Mouse (Mus musculus) liver, postnatal 0 days (tissue): ENCODE results near the gene Trim9. TPM values are rescaled to one million over a fixed set of nuclear protein-coding genes. Genes with fewer than 3 reads are reported as not detected.
A peak's percentile ranks its signal among the peaks of the same experiment; 100 is the strongest.

ENCODE experiments used
- ATAC-seq: fragments of 200-750 bp; cut with Nextera tagmentation; 2 replicates; pipeline ENCODE4 v1.8.0; 2017; ENCODE audit warnings: mild to moderate bottlenecking, moderate library complexity
- DNase-seq: peaks from one replicate; pipeline ENCODE4 v3.0.0-alpha.2; 2016
- H3K27ac ChIP-seq: fragments of 300-500 bp; sonication (generic); 2 replicates; pipeline ENCODE4 v1.5.1; 2014; ENCODE audit warnings: antibody characterized with exemption, moderate library complexity, mild to moderate bottlenecking, low read depth
- H3K27me3 ChIP-seq: fragments of 300-500 bp; sonication (generic); 2 replicates; pipeline ENCODE4 v1.6.1; 2014; ENCODE audit warnings: low read length, control low read depth, mixed read lengths; ENCODE audit not compliant: insufficient read depth
- H3K36me3 ChIP-seq: fragments of 300-500 bp; sonication (generic); replicated peaks from 2 replicates; pipeline ENCODE4 v1.6.1; 2014; ENCODE audit warnings: mild to moderate bottlenecking, control low read depth, low read length, moderate library complexity, mixed read lengths; ENCODE audit not compliant: insufficient read depth
- H3K4me1 ChIP-seq: fragments of 300-500 bp; sonication (generic); 2 replicates; pipeline ENCODE4 v1.6.1; 2014; ENCODE audit warnings: antibody characterized with exemption, mild to moderate bottlenecking, control low read depth; ENCODE audit not compliant: insufficient read depth
- H3K4me2 ChIP-seq: fragments of 300-500 bp; sonication (generic); 2 replicates; pipeline ENCODE4 v1.6.1; 2014; ENCODE audit warnings: low read depth, mild to moderate bottlenecking, low read length, moderate library complexity, mixed read lengths
- H3K4me3 ChIP-seq: fragments of 300-500 bp; sonication (generic); 2 replicates; pipeline ENCODE4 v1.5.1; 2014; ENCODE audit warnings: low read depth, low read length
- H3K9ac ChIP-seq: fragments of 300-500 bp; sonication (generic); replicated peaks from 2 replicates; pipeline ENCODE4 v1.6.1; 2014; ENCODE audit warnings: mild to moderate bottlenecking, moderate library complexity
- H3K9me3 ChIP-seq: fragments of 300-500 bp; sonication (generic); 2 replicates; pipeline ENCODE4 v1.6.1; 2016; ENCODE audit warnings: mild to moderate bottlenecking, control low read depth, low read length, mixed read lengths
- CTCF ChIP-seq: sonication (generic); IDR thresholded peaks from 2 replicates; pipeline ENCODE4 v1.5.1; 2016; ENCODE audit warnings: antibody characterized with exemption, low read depth
- EP300 ChIP-seq: IDR thresholded peaks from 2 replicates; pipeline ENCODE4 v1.6.1; 2016; ENCODE audit warnings: antibody characterized with exemption, low read depth, mild to moderate bottlenecking
- WGBS: fragments of 180-500 bp; shearing (Covaris S2); extraction: QIAGEN DNeasy Blood & Tissue Kit; methylation state at CpG from one replicate; pipeline ENCODE4 v1.1.7; 2014; ENCODE audit not compliant: insufficient replicate concordance; 5-methylcytosine and 5-hydroxymethylcytosine counted together
- polyA plus RNA-seq: library from polyadenylated mRNA; unstranded; fragments of >200 nt; fragmentation: Nextera tagmentation; extraction: Ambion mirVana; gene quantifications from 2 replicates; pipeline ENCODE4 v1.2.1, GENCODE M21; 2015

Gene Trim9
- polyA plus RNA-seq, 1 experiment from 2014 or later = 0.02 TPM

DNA sequence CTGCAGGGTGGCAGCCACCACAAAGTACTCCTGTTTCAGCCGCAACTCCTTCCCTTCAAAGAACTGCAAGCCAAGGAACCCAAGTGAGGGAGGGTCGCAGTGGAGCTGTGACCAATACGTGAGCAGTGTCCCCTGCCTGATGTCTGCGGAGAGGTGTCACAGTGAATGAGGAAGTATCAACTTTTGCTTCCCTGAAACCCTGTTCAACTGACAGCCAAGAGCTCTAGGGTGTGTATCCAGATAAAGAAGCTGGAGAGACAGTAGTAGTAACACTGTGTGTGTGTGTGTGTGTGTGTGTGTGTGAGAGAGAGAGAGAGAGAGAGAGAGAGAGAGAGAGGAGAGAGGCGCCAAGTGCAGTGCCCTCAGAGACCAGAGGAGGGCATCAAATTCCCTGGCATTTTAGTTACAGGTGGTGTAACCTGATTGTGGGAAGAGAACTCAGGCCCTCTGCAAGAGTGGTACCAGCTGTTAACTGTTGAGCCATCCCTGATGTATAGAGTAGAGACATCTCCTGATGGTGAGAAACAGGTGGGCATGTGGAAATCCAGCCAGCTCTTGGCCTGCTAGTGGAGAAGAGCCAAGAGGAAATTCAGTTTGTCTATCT lies 145.4 kb downstream of the Trim9 start:
- Histone ChIP-seq H3K4me1 (no peaks in the 10 kb centered on the region), H3K4me3 (no peak overlapping the region), H3K4me2 (no peak overlapping the region), H3K9ac (no peak overlapping the region), H3K9me3 (no peaks in the 10 kb centered on the region), H3K27me3 (no peaks in the 10 kb centered on the region), H3K27ac (no peak overlapping the region), H3K36me3 (peaks cover 64% of the 10 kb centered on the region)
- TF ChIP-seq EP300 (no peak), CTCF (peak; percentile 49)
- no peak for DNase-seq
- WGBS = 53% methylated on average over 5 of the region's 5 CpGs
- peak; percentile 13; the same call in 1 of the 2 replicates for ATAC-seq

DNA sequence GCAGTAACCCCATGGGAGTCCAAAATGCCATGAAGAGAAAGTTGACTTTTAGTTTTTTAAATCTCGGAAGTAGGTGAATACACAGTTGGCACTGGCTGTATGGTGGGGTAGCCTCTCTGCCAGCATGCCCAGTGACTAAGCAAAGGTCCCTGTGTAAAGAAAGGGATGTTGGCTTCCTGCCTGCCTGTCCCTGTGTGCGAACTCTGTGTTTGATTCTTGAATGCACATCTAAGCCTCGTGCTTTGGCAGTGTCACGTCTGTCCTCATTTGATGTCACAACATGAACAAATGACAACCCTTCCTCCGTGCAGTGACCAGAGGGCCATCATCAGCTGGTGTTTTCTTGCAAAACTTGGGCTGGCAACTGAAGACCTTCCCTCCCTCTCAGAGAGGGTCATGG lies 151.1 kb downstream of the Trim9 start:
- no peak overlapping the region for H3K4me3 ChIP-seq
- no peak for DNase-seq
- H3K27me3 ChIP-seq = no peaks in the 10 kb centered on the region
- no peak for ATAC-seq
- peaks cover 81% of the 10 kb centered on the region for H3K36me3 ChIP-seq
- no peaks in the 10 kb centered on the region for H3K4me1 ChIP-seq
- no peak for TF ChIP-seq EP300
- TF ChIP-seq CTCF = no peak
- H3K9ac ChIP-seq = no peak overlapping the region
- 81% methylated on average over 5 of the region's 5 CpGs for WGBS
- no peaks in the 10 kb centered on the region for H3K9me3 ChIP-seq
- H3K27ac ChIP-seq = no peak overlapping the region
- H3K4me2 ChIP-seq = no peak overlapping the region

DNA sequence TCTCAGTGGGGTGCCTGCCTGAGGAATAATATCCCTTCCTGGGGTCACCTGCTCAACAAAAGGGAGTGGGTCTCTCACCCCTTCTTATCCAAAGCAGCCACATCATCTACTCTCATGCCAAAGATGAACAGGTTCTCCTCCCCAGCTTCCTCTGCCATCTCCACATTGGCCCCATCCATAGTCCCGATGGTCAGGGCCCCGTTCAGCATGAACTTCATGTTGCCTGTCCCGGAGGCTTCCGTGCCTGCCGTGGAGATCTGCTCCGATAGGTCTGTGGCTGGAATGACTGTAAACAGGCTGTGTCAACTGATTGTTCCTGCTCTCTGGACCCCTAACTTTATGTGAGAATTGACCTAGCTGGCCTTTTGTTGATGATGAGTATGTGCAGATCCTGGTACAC lies 152.0 kb downstream of the Trim9 start:
- H3K27me3 ChIP-seq = no peaks in the 10 kb centered on the region
- H3K27ac ChIP-seq = no peak overlapping the region
- H3K4me1 ChIP-seq = no peaks in the 10 kb centered on the region
- H3K4me3 ChIP-seq = no peak overlapping the region
- no peak for TF ChIP-seq CTCF
- TF ChIP-seq EP300 = no peak
- no peak overlapping the region for H3K9ac ChIP-seq
- DNase-seq = no peak
- H3K36me3 ChIP-seq = peaks cover 78% of the 10 kb centered on the region
- 92% methylated on average over 6 of the region's 6 CpGs for WGBS
- no peaks in the 10 kb centered on the region for H3K9me3 ChIP-seq
- H3K4me2 ChIP-seq = no peak overlapping the region
- ATAC-seq = no peak

Other genes starting within 250 kb of the Trim9 start
- 1.9 and 2.9 TPM in 2 replicates for gene Nin, start 233.9 kb downstream of the Trim9 start, polyA plus RNA-seq
- gene Abhd12b, start 193.5 kb downstream of the Trim9 start, polyA plus RNA-seq = not detected in 2 replicates
- 104 and 114 TPM in 2 replicates for gene Pygl, start 116.1 kb downstream of the Trim9 start, polyA plus RNA-seq
- gene Tmx1, start 105.5 kb upstream of the Trim9 start, polyA plus RNA-seq = 62.2 and 72.1 TPM in 2 replicates